Mouse (Mus musculus) liver, embryonic 15.5 days (tissue): ENCODE results near the gene Sh3gl1. TPM values are rescaled to one million over a fixed set of nuclear protein-coding genes. Genes with fewer than 3 reads are reported as not detected.

ENCODE experiments used
- ATAC-seq: fragments of 200-750 bp; cut with Nextera tagmentation; 2 replicates; pipeline ENCODE4 v1.8.0; 2017; ENCODE audit warnings: moderate number of reproducible peaks, mild to moderate bottlenecking, moderate library complexity; ENCODE audit not compliant: insufficient read depth
- H3K27ac ChIP-seq: fragments of 300-500 bp; sonication (generic); replicated peaks from 2 replicates; pipeline ENCODE4 v1.5.1; 2015; ENCODE audit warnings: mild to moderate bottlenecking, inconsistent platforms
- H3K27me3 ChIP-seq: fragments of 300-500 bp; sonication (generic); 2 replicates; pipeline ENCODE4 v1.6.1; 2015; ENCODE audit warnings: mild to moderate bottlenecking, inconsistent platforms
- H3K36me3 ChIP-seq: fragments of 300-500 bp; sonication (generic); replicated peaks from 2 replicates; pipeline ENCODE4 v1.6.1; 2015; ENCODE audit warnings: moderate library complexity, mild to moderate bottlenecking, inconsistent platforms
- H3K4me1 ChIP-seq: fragments of 300-500 bp; sonication (generic); replicated peaks from 2 replicates; pipeline ENCODE4 v1.6.1; 2015; ENCODE audit warnings: inconsistent platforms
- H3K4me2 ChIP-seq: fragments of 300-500 bp; sonication (generic); 2 replicates; pipeline ENCODE4 v1.6.1; 2015; ENCODE audit warnings: moderate library complexity, mild to moderate bottlenecking, inconsistent platforms
- H3K4me3 ChIP-seq: fragments of 300-500 bp; sonication (generic); replicated peaks from 2 replicates; pipeline ENCODE4 v1.5.1; 2015; ENCODE audit warnings: mild to moderate bottlenecking, inconsistent platforms
- H3K9ac ChIP-seq: fragments of 300-500 bp; sonication (generic); 2 replicates; pipeline ENCODE4 v1.6.1; 2015; ENCODE audit warnings: moderate library complexity, mild to moderate bottlenecking, inconsistent platforms
- H3K9me3 ChIP-seq: fragments of 300-500 bp; sonication (generic); replicated peaks from 2 replicates; pipeline ENCODE4 v1.6.1; 2016; ENCODE audit warnings: inconsistent platforms
- WGBS: fragments of 180-500 bp; shearing (Covaris S2); methylation state at CpG from one replicate; pipeline ENCODE4 v1.1.7; 2015; ENCODE audit warnings: mixed read lengths; ENCODE audit not compliant: insufficient replicate concordance; 5-methylcytosine and 5-hydroxymethylcytosine counted together
- polyA plus RNA-seq: library from polyadenylated mRNA; unstranded; fragments of >200 nt; fragmentation: Nextera tagmentation; extraction: Ambion mirVana; gene quantifications from 2 replicates; pipeline ENCODE4 v1.2.1, GENCODE M21; 2015

Sh3gl1 gene
- polyA plus RNA-seq, 1 experiment from 2014 or later, result 44.0 TPM

GRCm38 (mm10) chr17:56038583-56039261 is 2.3 kb upstream of the Sh3gl1 start:
- Histone ChIP-seq H3K4me1 (peaks cover 63% of the 10 kb centered on the region), H3K4me2 (no peak overlapping the region), H3K9me3 (no peaks in the 10 kb centered on the region), H3K27ac (no peak overlapping the region), H3K9ac (no peak overlapping the region), H3K4me3 (no peak overlapping the region), H3K36me3 (peaks cover 27% of the 10 kb centered on the region), H3K27me3 (no peaks in the 10 kb centered on the region)
- no peak for ATAC-seq
- WGBS, result 74% methylated on average over 8 of the region's 8 CpGs

- Histone ChIP-seq H3K27ac (peak overlapping the region; percentile 29), H3K36me3 (peaks cover 21% of the 10 kb centered on the region; the same call in 1 of the 2 replicates), H3K4me2 (peak overlapping the region; percentile 71), H3K4me3 (peak overlapping the region; percentile 91), H3K9me3 (no peaks in the 10 kb centered on the region), H3K9ac (no peak overlapping the region), H3K27me3 (no peaks in the 10 kb centered on the region), H3K4me1 (peaks cover 63% of the 10 kb centered on the region)
- no peak for ATAC-seq
- 35% methylated on average over 13 of the region's 13 CpGs for WGBS
Observed at GRCm38 (mm10) chr17:56036901-56037287, 459 bp upstream of the Sh3gl1 start.

DNA sequence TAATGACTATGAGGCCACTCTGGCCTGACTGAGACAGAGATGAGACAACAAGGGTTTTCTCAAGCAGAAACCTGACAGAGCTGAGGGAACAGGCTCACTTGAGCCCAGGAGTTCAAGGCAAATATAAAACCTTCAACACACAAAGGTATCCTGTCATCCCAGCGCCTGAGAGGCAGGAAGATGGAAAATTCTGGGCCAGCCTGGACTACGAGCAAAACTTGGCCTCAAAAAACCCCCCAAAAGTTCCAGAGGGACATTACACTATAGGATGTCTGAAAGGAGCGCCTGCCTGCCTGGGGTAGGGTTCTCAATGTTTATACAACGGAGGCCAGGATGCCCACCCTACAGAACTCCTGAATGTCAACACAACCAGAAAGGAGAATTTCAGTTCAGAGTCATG is 1.2 kb downstream of the Sh3gl1 start:
- Histone ChIP-seq H3K9ac (peak overlapping the region; percentile 97; the same call in 1 of the 2 replicates), H3K4me2 (peak overlapping the region; percentile 71), H3K27ac (peak overlapping the region; percentile 68), H3K36me3 (peaks cover 29% of the 10 kb centered on the region), H3K4me1 (peaks cover 68% of the 10 kb centered on the region), H3K9me3 (no peaks in the 10 kb centered on the region), H3K4me3 (peak overlapping the region; percentile 91), H3K27me3 (no peaks in the 10 kb centered on the region)
- 63% methylated on average over 4 of the region's 4 CpGs for WGBS
- ATAC-seq, result no peak

- H3K9me3 ChIP-seq, result no peaks in the 10 kb centered on the region
- H3K4me1 ChIP-seq, result peaks cover 73% of the 10 kb centered on the region
- WGBS, result 83% methylated on average over 6 of the region's 6 CpGs
- peaks cover 32% of the 10 kb centered on the region for H3K36me3 ChIP-seq
- H3K4me2 ChIP-seq, result peak overlapping the region; percentile 71
- no peaks in the 10 kb centered on the region for H3K27me3 ChIP-seq
- peak overlapping the region; percentile 97; the same call in 1 of the 2 replicates for H3K9ac ChIP-seq
- peak overlapping the region; percentile 91 for H3K4me3 ChIP-seq
- ATAC-seq, result no peak
- peak overlapping the region; percentile 68; the same call in 1 of the 2 replicates for H3K27ac ChIP-seq
Observed at GRCm38 (mm10) chr17:56034726-56035100, 1.7 kb downstream of the Sh3gl1 start.

DNA sequence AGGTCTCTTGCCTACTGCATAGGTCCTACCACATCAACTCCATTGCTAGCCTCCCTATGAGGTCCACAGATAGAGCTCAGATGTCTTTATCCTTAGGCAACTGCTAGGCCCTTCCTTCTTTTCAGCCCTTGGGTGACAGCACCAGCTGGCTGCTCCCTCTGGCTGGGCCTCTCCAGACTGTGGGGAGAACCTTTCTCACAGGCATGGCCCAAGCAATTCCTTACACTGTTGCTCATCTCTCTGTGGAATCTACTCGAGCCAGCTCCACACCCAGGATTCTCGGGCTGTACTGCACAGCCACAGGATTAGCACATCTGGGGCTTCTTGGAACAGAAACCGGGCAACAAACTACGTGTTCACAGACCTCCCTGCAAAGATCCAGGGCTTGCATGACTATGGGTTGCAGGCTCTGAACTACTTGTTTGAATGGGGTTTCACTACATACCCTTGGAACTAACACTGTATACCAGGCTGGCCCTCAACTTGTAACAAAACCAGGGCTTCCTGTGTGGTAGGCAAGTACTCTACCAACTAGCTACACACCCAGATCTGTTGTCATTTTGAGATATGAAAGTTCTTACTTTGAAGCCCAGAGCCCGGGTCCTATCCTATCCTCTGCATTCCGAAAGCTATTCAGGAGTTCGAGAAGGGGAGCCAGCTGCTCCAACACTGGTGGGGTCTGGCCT is 2.3 kb downstream of the Sh3gl1 start:
- Histone ChIP-seq H3K4me1 (peaks cover 74% of the 10 kb centered on the region), H3K27me3 (no peaks in the 10 kb centered on the region), H3K9ac (0 out of 2 replicates have a peak overlapping the region, but pooled peaks have one; percentile 97), H3K27ac (0 out of 2 replicates have a peak overlapping the region, but pooled peaks have one; percentile 68), H3K9me3 (no peaks in the 10 kb centered on the region), H3K36me3 (peaks cover 37% of the 10 kb centered on the region), H3K4me3 (peak overlapping the region; percentile 91), H3K4me2 (peak overlapping the region; percentile 71)
- 64% methylated on average over 7 of the region's 7 CpGs for WGBS
- ATAC-seq, result no peak

- no peak overlapping the region for H3K9ac ChIP-seq
- no peak for ATAC-seq
- peak overlapping the region; percentile 18 for H3K4me2 ChIP-seq
- H3K4me1 ChIP-seq, result peaks cover 78% of the 10 kb centered on the region
- no peak overlapping the region for H3K4me3 ChIP-seq
- WGBS, result 55% methylated on average over 7 of the region's 7 CpGs
- H3K27ac ChIP-seq, result peak overlapping the region; percentile 38
- H3K27me3 ChIP-seq, result no peaks in the 10 kb centered on the region
- H3K9me3 ChIP-seq, result no peaks in the 10 kb centered on the region
- peaks cover 47% of the 10 kb centered on the region for H3K36me3 ChIP-seq
Observed at GRCm38 (mm10) chr17:56032831-56033230, 3.6 kb downstream of the Sh3gl1 start.

GRCm38 (mm10) chr17:56032127-56032733 is 4.2 kb downstream of the Sh3gl1 start:
- Histone ChIP-seq H3K4me3 (no peak overlapping the region), H3K27ac (peak overlapping the region; percentile 38), H3K4me1 (peaks cover 78% of the 10 kb centered on the region), H3K9me3 (no peaks in the 10 kb centered on the region), H3K36me3 (peaks cover 47% of the 10 kb centered on the region), H3K27me3 (no peaks in the 10 kb centered on the region), H3K9ac (peak overlapping the region; percentile 11; the same call in 1 of the 2 replicates), H3K4me2 (peak overlapping the region; percentile 18; the same call in 1 of the 2 replicates)
- whole genome bisulfite sequencing, result 62% methylated on average over 6 of the region's 6 CpGs
- no peak for ATAC-seq

GRCm38 (mm10) chr17:56031431-56031830 is 5.0 kb downstream of the Sh3gl1 start:
- no peak overlapping the region for H3K27ac ChIP-seq
- H3K9ac ChIP-seq, result no peak overlapping the region
- no peak for ATAC-seq
- WGBS, result 80% methylated on average over 7 of the region's 7 CpGs
- peaks cover 74% of the 10 kb centered on the region for H3K4me1 ChIP-seq
- H3K36me3 ChIP-seq, result peaks cover 50% of the 10 kb centered on the region
- H3K9me3 ChIP-seq, result no peaks in the 10 kb centered on the region
- H3K4me2 ChIP-seq, result no peak overlapping the region
- H3K27me3 ChIP-seq, result no peaks in the 10 kb centered on the region
- no peak overlapping the region for H3K4me3 ChIP-seq

DNA sequence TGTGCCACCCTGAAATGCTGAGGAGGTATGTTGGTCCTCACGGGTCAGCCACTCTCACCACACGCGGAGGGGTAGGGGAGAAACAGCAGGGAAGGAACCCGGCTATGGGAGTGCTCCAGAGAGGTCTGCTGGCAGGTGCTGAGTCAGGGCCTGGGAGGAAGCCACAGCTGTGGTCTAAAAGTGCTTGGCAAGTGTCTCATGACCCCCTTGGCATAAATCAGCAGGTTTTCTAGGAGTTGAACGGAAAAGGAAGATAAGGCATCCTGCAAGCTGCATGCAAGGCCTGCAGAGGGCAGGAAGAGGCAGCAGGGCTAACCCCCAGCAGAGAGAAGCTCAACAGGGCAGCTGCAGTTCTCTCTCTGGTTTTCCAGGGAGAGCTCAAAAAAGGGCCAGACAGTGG is 5.5 kb downstream of the Sh3gl1 start:
- peaks cover 50% of the 10 kb centered on the region for H3K36me3 ChIP-seq
- no peak overlapping the region for H3K4me2 ChIP-seq
- H3K27ac ChIP-seq, result no peak overlapping the region; the same call in 1 of the 2 replicates
- H3K27me3 ChIP-seq, result no peaks in the 10 kb centered on the region
- peaks cover 79% of the 10 kb centered on the region for H3K4me1 ChIP-seq
- peak; percentile 32; the same call in 1 of the 2 replicates for ATAC-seq
- no peaks in the 10 kb centered on the region for H3K9me3 ChIP-seq
- 24% methylated on average over 5 of the region's 5 CpGs for WGBS
- no peak overlapping the region for H3K4me3 ChIP-seq
- no peak overlapping the region for H3K9ac ChIP-seq

- WGBS, result 77% methylated on average over 9 of the region's 9 CpGs
- H3K4me3 ChIP-seq, result no peak overlapping the region
- no peaks in the 10 kb centered on the region for H3K9me3 ChIP-seq
- H3K27ac ChIP-seq, result peak overlapping the region; percentile 33; the same call in 1 of the 2 replicates
- H3K4me2 ChIP-seq, result no peak overlapping the region
- H3K27me3 ChIP-seq, result no peaks in the 10 kb centered on the region
- peaks cover 77% of the 10 kb centered on the region for H3K4me1 ChIP-seq
- H3K36me3 ChIP-seq, result peaks cover 50% of the 10 kb centered on the region
- no peak overlapping the region for H3K9ac ChIP-seq
- no peak for ATAC-seq
Observed at GRCm38 (mm10) chr17:56030238-56030870, 6.1 kb downstream of the Sh3gl1 start.
